Mouse (Mus musculus) gastrocnemius, postnatal 10 days (tissue): ENCODE measurements around the gene A3galt2. TPM values are rescaled to one million over a fixed set of nuclear protein-coding genes. Genes with fewer than 3 reads are reported as not detected.

ENCODE experiments used
- DNase-seq: peaks from one replicate; pipeline ENCODE4 v3.0.0; 2021; ENCODE audit warnings: mixed read lengths
- total RNA-seq, 2 experiments: library from RNA; stranded (reverse); gene quantifications; 2 replicates each; pipeline ENCODE4 v1.2.3; 2021

A3galt2 gene
- total RNA-seq, 2 experiments from 2014 or later = 0.12 TPM; not detected in 1

GRCm38 (mm10) chr4:128796788-128797187 is 41.6 kb downstream of the A3galt2 start:
- no peak for DNase-seq

GRCm38 (mm10) chr4:128801675-128802465 is 46.7 kb downstream of the A3galt2 start:
- no peak for DNase-seq

GRCm38 (mm10) chr4:128803569-128803968 is 48.4 kb downstream of the A3galt2 start:
- no peak for DNase-seq

- no peak for DNase-seq
Measured at GRCm38 (mm10) chr4:128804426-128805149, 49.4 kb downstream of the A3galt2 start.

GRCm38 (mm10) chr4:128805150-128806042 is 50.2 kb downstream of the A3galt2 start:
- DNase-seq = peak; percentile 37

GRCm38 (mm10) chr4:128806043-128806826 is 51.1 kb downstream of the A3galt2 start, which contains the start of gene Zfp362:
Gene Zfp362 (minus strand): TSS chr4:128806045.
- peak; percentile 64 for DNase-seq

GRCm38 (mm10) chr4:128806827-128807179 is 51.6 kb downstream of the A3galt2 start:
- peak; percentile 65 for DNase-seq

GRCm38 (mm10) chr4:128811382-128812056 is 56.4 kb downstream of the A3galt2 start:
- peak; percentile 54 for DNase-seq

GRCm38 (mm10) chr4:128817011-128817410 is 61.8 kb downstream of the A3galt2 start:
- DNase-seq = no peak

Other genes with a start within 250 kb of the A3galt2 start
- gene Zscan20, start 145.3 kb upstream of the A3galt2 start, total RNA-seq = 1 to 10 TPM; 3.1 to 3.4 TPM
- gene Tlr12, start 136.7 kb upstream of the A3galt2 start, total RNA-seq = under 1 TPM; 0.16 TPM
- 10 to 100 TPM; 29.8 to 36.7 TPM for gene Phc2, start 100.7 kb upstream of the A3galt2 start, total RNA-seq
- 10 to 100 TPM; 18.0 to 18.8 TPM for gene Zfp362, start 50.7 kb downstream of the A3galt2 start, total RNA-seq
- 1 to 10 TPM; 1.7 to 2.3 TPM for gene Trim62, start 128.2 kb downstream of the A3galt2 start, total RNA-seq
- gene Azin2, start 207.1 kb downstream of the A3galt2 start, total RNA-seq = 1 to 10 TPM; 3.2 to 3.9 TPM
- 10 to 100 TPM; 47.7 to 55.3 TPM for gene Ak2, start 236.6 kb downstream of the A3galt2 start, total RNA-seq